Mouse (Mus musculus): ENCODE measurements around the gene Cdkn1b.

The Cdkn1b gene

GRCm38 (mm10) chr6:134920190-134921013 lies at the start of gene Cdkn1b:
TSS of gene Cdkn1b (plus strand) at chr6:134920401.
- in situ Hi-C loops (cut with MboI; ENCODE audit: low sequenced_read_pairs), result no loop called here

GRCm38 (mm10) chr6:134870887-134871286 lies 49.3 kb upstream of the Cdkn1b start:
- in situ Hi-C loops (cut with MboI; ENCODE audit: low sequenced_read_pairs), result no loop called here

DNA sequence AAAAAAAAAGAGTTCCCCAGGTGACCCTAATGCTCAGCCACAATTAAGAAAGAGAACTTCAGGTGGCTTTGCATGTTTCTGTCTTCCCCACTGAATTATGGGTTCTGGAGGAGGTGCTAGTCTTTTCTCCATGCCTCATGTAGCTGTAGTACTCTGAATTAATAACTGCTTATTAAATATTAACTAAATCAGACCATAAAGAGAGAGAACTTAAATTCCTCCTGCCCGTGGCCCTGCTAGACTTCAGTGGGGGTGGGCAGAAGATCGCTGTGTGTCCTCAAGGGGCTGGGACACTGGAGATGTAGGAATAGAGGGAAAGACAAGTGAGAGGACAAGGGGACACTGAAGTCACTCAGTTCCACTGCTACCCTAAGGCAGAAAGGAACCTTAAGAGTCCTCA lies 48.0 kb upstream of the Cdkn1b start:
- in situ Hi-C loops (cut with MboI; ENCODE audit: low sequenced_read_pairs), result no loop called here

DNA sequence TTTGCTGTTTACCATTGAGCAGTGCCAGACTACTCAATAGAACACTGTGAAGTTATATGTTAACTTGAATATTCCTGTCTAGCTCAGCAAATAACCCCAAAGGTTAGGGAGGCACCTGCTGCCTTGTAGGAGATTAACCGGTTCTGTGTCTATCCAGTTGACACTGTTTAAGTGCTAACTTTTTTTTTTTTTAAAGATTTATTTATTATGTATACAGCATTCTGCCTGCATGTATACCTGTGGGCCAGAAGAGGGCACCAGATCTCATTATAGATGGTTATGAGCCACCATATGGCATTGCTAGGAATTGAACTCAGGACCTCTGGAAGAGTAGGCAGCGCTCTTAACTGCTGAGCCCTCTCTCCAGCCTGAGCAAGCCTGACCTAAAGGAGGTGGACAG lies 47.2 kb upstream of the Cdkn1b start:
- in situ Hi-C loops (cut with MboI; ENCODE audit: low sequenced_read_pairs), result no loop called here

DNA sequence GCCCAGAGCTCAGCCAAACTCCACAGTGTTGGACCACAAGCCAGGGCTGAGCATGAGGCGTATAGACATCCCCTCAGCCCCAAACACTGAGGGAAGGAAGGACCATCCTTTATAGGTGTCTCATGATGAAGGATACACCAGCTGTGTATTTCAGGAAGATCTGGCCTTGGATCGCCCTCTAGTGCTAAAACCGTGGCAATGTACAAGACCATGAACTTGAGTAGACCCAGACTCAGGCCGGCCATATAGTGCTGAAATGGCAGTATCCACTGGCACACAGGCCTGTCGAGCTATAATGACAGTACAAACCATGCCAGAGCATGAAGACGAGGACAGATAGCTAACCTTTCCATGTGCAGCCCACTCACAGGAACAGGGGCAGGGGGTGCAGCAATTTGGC lies 43.4 kb upstream of the Cdkn1b start:
- in situ Hi-C loops (cut with MboI; ENCODE audit: low sequenced_read_pairs), result no loop called here

- in situ Hi-C loops (cut with MboI; ENCODE audit: low sequenced_read_pairs), result no loop called here
Measured at GRCm38 (mm10) chr6:134877276-134877675, 42.9 kb upstream of the Cdkn1b start.

- in situ Hi-C loops (cut with MboI; ENCODE audit: low sequenced_read_pairs), result no loop called here
Measured at GRCm38 (mm10) chr6:134877892-134878291, 42.3 kb upstream of the Cdkn1b start.

DNA sequence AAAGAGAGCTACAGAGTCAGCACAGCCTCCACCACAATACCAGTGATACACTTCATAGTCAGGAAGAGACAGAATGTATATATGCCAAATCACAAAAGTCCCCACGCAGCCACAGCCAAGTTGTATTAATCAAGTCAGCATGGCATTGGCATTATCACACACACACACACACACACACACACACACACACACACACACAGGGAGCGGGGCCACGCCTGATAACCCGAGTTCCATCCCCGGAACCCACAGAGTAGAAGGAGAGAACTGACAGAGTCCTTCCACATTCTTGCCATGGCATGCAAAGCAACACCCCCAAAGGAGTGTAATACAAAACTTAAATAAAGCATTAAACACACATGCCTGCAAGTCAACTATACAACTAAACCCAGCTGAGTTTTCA lies 40.6 kb upstream of the Cdkn1b start:
- in situ Hi-C loops (cut with MboI; ENCODE audit: low sequenced_read_pairs), result no loop called here

DNA sequence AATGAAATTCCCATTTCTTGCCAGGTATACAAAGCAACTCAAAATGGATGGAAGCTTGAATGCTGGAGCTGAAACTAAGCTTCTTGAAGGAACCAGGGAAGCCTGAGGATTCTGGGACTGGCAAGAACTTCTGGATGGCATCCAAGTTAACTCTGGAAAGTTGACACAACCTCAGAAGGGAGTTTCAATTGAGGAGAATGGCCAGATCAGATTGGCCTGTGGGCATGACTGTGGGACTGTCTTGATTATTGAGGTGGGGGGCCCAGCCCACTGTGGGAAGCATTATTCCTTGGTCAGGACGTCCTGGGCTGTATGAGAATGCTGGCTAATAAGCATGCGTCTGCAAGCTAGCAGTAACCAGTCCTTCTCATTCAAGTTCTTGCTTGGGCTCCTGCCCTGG lies 40.2 kb upstream of the Cdkn1b start:
- in situ Hi-C loops (cut with MboI; ENCODE audit: low sequenced_read_pairs), result no loop called here

- in situ Hi-C loops (cut with MboI; ENCODE audit: low sequenced_read_pairs), result no loop called here
Measured at GRCm38 (mm10) chr6:134883661-134884060, 36.5 kb upstream of the Cdkn1b start.

DNA sequence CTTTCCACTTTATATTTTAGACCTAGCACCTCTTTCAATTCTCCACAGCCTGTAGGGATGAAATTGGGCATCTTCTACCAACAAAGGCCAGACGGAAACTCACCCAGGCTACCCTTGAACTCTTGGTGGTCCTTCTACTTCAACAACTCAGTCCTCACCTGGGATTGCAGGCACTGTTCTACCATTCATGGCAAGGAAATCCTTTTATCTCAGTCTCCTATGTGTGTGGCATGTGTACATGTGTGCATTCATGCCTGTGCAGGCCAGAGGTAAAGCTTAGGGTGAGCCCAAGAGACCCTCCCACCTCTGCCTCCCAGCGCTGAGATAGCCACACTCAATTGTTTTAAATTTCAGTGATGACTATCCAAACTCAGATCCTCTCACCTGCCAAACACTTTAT lies 34.7 kb upstream of the Cdkn1b start:
- in situ Hi-C loops (cut with MboI; ENCODE audit: low sequenced_read_pairs), result no loop called here

- in situ Hi-C loops (cut with MboI; ENCODE audit: low sequenced_read_pairs), result no loop called here
Measured at GRCm38 (mm10) chr6:134886475-134886874, 33.7 kb upstream of the Cdkn1b start.

DNA sequence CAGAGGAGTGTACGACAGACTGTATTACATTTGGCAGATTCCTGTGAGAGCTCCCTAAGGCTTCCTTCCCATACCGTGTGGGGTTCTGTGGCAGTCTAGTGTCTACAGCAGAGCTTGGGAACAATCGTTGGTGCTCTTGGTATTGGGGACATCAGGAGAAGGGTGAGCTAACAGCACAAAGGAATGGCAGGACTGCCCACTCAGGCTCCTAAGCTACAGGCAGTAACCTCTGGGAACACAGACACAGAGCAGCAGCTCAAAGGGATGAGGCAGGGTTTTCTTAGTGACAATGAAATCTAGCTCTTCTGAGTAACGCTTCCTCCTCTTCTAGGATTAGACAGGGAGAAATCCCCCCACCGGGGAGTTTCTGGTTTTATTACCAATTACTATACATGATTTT lies 33.2 kb upstream of the Cdkn1b start:
- in situ Hi-C loops (cut with MboI; ENCODE audit: low sequenced_read_pairs), result no loop called here

DNA sequence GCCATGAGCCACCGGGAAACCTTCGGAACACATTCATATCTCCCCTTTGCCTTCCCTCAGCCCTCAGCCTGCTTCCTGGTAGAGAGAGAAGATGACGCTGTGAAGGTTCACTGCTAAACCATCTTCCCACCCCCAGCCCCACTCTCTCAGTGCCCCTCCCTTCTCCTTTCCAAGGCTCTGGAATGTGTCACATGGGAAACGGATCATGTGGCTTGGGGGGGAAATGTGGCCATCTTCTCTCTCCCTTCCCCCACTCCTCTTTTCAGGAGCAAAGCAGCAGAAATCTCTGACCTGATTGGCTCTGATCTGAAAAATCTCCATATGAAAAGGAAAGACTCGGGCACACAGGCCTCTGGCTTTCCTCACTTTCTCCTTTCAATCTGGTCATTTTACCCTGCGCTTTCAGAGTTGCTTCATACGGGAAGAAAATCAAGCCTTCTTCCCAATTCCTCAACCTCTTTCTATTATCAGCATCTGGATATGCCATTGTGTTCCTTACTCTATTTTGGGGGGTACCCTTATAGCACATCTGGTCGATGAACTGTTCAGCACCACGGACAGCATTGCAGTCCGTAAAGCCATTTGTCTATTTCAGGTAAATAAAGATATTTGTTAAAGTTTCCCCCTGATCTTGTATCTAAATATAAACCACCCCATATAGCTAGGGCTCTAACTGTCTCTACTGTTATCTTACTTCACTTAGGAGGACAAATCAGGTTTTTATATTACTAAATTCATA lies 32.3 kb upstream of the Cdkn1b start:
- in situ Hi-C loops (cut with MboI; ENCODE audit: low sequenced_read_pairs), result no loop called here

GRCm38 (mm10) chr6:134888563-134889017 lies 31.6 kb upstream of the Cdkn1b start:
- in situ Hi-C loops (cut with MboI; ENCODE audit: low sequenced_read_pairs), result no loop called here

GRCm38 (mm10) chr6:134889763-134890162 lies 30.4 kb upstream of the Cdkn1b start:
- in situ Hi-C loops (cut with MboI; ENCODE audit: low sequenced_read_pairs), result no loop called here

DNA sequence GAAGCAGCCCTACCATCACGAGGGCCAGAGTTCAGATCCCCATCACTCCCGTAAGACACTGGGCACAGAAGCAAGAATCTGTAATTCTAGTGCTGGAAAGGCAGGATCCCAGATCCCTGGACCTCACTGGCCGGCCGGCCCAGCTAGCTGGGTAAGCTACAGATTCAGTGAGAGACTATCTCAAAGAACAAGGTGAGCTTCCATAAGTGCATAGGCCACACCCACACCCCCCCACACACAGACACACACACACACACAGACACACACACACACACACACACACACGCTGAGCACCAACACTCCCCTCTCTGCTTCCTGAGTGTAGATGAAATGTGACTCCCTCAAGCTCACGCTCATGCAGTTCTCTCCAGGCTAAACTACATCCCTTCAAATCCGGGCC lies 29.8 kb upstream of the Cdkn1b start:
- in situ Hi-C loops (cut with MboI; ENCODE audit: low sequenced_read_pairs), result no loop called here

DNA sequence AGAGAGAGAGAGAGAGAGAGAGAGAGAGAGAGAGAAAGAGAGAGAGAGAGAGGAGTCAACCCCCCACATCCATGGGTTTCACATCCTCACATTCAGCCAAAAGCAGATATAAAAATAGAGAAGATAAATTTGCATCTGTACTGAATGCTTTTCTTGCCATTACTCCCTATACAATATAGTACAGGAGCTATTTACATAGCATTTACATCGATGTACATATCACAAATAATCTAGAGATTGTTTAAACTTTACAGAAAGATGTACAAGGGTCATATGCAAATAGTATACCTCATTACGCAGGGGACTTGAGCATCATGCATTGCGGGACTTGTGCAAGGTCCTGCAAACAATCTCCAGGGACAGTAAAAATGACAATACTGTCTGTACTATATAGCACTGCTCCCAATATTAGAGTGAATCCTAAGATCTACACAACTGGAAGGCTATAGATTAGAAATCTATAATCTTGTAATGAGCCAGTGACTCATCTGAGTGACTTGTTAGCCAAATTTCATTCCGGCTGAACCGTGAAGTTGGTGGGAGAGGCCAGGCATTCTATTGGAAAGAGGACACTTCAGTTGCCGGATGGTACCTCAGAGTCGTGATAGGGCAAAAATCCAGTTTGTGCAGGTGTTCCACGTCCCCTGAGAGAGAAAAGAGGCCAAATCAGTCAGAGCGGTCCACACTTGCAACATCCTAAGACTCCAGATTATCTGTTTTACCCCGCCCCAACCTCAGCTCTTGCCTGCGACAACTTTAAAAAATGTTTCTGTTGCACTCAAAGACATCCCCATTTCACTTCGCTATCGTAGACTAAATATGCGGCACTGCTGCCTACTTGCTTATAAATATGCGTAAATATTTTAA lies 23.4 kb upstream of the Cdkn1b start:
- in situ Hi-C loops (cut with MboI; ENCODE audit: low sequenced_read_pairs), result no loop called here

- in situ Hi-C loops (cut with MboI; ENCODE audit: low sequenced_read_pairs), result no loop called here
Measured at GRCm38 (mm10) chr6:134897443-134898094, 22.6 kb upstream of the Cdkn1b start.

DNA sequence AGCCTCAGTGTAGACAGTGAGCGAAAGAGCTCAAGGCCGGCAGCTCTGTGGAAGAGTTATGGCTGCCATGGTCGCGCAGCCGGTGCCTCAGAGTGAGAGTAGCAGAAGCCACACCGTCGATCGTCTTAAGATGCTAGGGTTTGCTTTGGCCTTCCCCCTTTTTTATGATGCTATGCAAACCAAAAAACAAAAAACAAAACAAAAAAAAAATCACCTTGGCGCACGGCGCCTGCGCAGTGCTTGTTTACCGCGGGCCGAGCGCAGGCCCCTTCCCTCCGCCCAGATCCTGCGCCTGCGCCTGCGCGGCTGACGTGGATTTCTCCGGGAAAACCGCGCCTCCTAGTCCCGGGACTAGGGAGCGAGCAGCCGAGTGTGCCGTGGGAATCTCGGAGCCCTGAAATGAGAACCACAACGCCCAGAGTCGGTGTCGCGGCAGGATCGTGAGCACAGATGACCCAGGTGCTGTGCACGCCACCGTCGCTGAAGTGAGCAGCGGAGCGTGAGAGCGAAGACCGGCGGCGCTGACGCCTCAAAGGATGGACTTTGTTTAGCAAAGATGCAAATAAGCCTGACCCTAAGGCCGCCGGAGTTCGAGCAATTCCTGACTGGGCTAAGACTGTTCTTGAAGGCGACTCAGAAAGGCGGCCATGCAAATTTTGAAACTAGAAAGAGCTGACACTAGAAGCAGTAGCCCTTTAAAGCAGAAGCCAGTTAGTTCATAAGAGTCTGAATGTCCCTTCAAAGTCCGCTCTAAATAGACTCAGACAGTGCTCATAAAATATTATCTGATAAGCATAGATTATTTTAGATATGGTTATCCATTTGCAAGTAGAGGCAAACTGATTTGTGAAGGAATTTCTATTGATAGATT lies 21.9 kb upstream of the Cdkn1b start, which contains the start of gene Gpr19:
TSS of gene Gpr19 (minus strand) at position 484 of the 871 bp plus-strand sequence.
- in situ Hi-C loops (cut with MboI; ENCODE audit: low sequenced_read_pairs), result no loop called here

Data from CH12F3 (cell line).